Mouse (Mus musculus) kidney, embryonic 15.5 days (tissue): ENCODE data around the gene Usp10. TPM values are rescaled to one million over a fixed set of nuclear protein-coding genes. Genes with fewer than 3 reads are reported as not detected.

ENCODE experiments used
- ATAC-seq: fragments of 200-750 bp; cut with Nextera tagmentation; replicated peaks from 2 replicates; pipeline ENCODE4 v1.8.0; 2017; ENCODE audit warnings: moderate TSS enrichment; ENCODE audit not compliant: low FRiP score
- H3K27ac ChIP-seq: fragments of 300-500 bp; sonication (generic); 2 replicates; pipeline ENCODE4 v1.5.1; 2015; ENCODE audit warnings: mild to moderate bottlenecking, inconsistent platforms
- H3K27me3 ChIP-seq: fragments of 300-500 bp; sonication (generic); 2 replicates; pipeline ENCODE4 v1.6.1; 2015; ENCODE audit warnings: inconsistent platforms
- H3K36me3 ChIP-seq: fragments of 300-500 bp; sonication (generic); 2 replicates; pipeline ENCODE4 v1.6.1; 2015; ENCODE audit warnings: inconsistent platforms
- H3K4me1 ChIP-seq: fragments of 300-500 bp; sonication (generic); 2 replicates; pipeline ENCODE4 v1.6.1; 2015; ENCODE audit warnings: inconsistent platforms
- H3K4me2 ChIP-seq: fragments of 300-500 bp; sonication (generic); 2 replicates; pipeline ENCODE4 v1.6.1; 2015; ENCODE audit warnings: moderate library complexity, mild to moderate bottlenecking, inconsistent platforms
- H3K4me3 ChIP-seq: fragments of 300-500 bp; sonication (generic); replicated peaks from 2 replicates; pipeline ENCODE4 v1.5.1; 2015; ENCODE audit warnings: mild to moderate bottlenecking, inconsistent platforms
- H3K9ac ChIP-seq: fragments of 300-500 bp; sonication (generic); 2 replicates; pipeline ENCODE4 v1.6.1; 2015; ENCODE audit warnings: mild to moderate bottlenecking, inconsistent platforms
- H3K9me3 ChIP-seq: fragments of 300-500 bp; sonication (generic); replicated peaks from 2 replicates; pipeline ENCODE4 v1.6.1; 2016; ENCODE audit warnings: inconsistent platforms
- whole genome bisulfite sequencing: fragments of 180-500 bp; shearing (Covaris S2); methylation state at CpG from one replicate; pipeline ENCODE4 v1.1.7; 2015; ENCODE audit warnings: mixed read lengths; 5-methylcytosine and 5-hydroxymethylcytosine counted together
- polyA plus RNA-seq: library from polyadenylated mRNA; unstranded; fragments of >200 nt; fragmentation: Nextera tagmentation; extraction: Ambion mirVana; gene quantifications from 2 replicates; pipeline ENCODE4 v1.2.1, GENCODE M21; 2015

Usp10 gene
- polyA plus RNA-seq, 1 experiment from 2014 or later: 167 TPM

DNA sequence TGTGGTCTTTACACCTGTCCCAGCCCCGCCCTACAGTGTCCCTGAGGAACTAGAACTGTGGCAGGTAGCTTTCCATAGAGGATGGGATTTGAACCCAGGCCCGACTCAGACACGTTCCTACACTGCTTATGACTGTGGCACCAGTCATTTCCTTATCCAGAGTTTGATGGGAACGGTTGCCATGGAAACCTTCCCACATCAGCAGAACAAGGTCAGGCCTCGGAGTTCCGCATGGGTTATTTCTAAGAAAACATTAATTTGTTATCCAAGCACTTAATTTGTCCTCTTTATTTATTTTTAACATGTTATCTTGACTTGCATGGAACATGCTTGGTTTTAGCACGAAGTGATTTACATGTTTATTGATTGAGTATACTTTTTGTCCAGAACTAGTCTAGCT lies 91.6 kb downstream of the Usp10 start:
- no peak overlapping the region for H3K4me3 ChIP-seq
- H3K4me1 ChIP-seq: peaks cover 68% of the 10 kb centered on the region
- H3K27me3 ChIP-seq: no peaks in the 10 kb centered on the region
- H3K27ac ChIP-seq: peak overlapping the region; percentile 66
- no peaks in the 10 kb centered on the region for H3K36me3 ChIP-seq
- peak; percentile 12; the same call in 1 of the 2 replicates for ATAC-seq
- 35% methylated on average over 7 of the region's 7 CpGs for WGBS
- H3K4me2 ChIP-seq: no peak overlapping the region
- H3K9me3 ChIP-seq: no peaks in the 10 kb centered on the region
- H3K9ac ChIP-seq: no peak overlapping the region

DNA sequence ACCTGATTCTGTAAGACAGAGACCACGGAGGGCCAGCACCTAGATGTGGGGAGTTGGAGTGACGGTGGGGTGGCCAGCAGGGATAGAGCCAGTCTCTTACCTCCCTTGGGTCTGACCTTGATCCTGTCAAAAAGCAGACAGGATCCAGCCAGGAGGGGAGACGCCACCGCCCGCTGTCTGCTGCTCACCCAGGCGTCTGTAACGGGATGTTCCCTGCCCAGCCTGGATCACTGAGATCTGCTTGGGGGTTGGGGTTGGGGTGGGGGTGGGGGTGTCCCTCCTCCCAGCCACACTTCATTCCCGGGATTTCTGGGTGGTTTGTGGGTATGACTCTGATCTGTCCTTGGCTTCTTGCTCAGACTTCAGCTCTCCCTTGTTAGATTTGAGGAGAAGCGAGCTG lies 92.2 kb downstream of the Usp10 start:
- no peak for ATAC-seq
- peaks cover 74% of the 10 kb centered on the region for H3K4me1 ChIP-seq
- WGBS: 29% methylated on average over 9 of the region's 9 CpGs

DNA sequence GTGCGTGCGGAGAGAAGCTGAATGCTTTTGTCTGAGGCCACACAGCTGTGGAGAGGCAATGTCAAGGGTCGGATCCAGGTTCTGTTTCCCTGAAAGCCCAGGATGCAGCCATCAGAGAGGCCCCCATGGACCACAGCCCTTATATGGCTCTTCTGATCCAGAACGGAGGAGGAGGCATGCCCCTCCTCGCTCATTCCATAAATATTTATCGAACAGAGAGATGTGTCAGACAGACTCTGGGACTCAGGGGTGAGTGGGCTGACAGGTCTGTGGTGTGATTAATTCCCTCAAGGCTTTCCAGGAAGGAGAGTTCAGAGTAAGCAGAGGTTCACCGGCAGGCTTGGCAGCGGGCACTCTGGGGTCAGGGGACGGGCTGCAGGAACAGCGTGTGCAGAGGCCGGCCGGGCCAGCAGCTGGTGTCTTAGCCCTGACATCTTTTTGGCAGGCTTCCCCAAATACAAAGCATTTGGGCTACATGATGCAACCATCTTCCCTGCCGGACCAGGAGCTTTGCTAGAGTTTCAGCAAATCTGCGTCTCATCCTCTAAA lies 94.1 kb downstream of the Usp10 start:
- no peaks in the 10 kb centered on the region for H3K36me3 ChIP-seq
- H3K27ac ChIP-seq: peak overlapping the region; percentile 75
- no peak overlapping the region for H3K9ac ChIP-seq
- peak overlapping the region; percentile 13 for H3K4me2 ChIP-seq
- H3K27me3 ChIP-seq: 0 out of 2 replicates have a peak, but pooled peaks cover 6% of the 10 kb centered on the region
- H3K9me3 ChIP-seq: no peaks in the 10 kb centered on the region
- H3K4me3 ChIP-seq: no peak overlapping the region
- ATAC-seq: peak; percentile 34
- 8% methylated on average over 14 of the region's 14 CpGs for WGBS
- peaks cover 66% of the 10 kb centered on the region for H3K4me1 ChIP-seq

More for the DNA sequence above, 92.2 kb downstream of the Usp10 start:
- H3K9ac ChIP-seq: no peak overlapping the region
- no peak overlapping the region for H3K4me3 ChIP-seq
- H3K4me2 ChIP-seq: no peak overlapping the region
- H3K27me3 ChIP-seq: 0 out of 2 replicates have a peak, but pooled peaks cover 3% of the 10 kb centered on the region
- no peaks in the 10 kb centered on the region for H3K9me3 ChIP-seq
- no peaks in the 10 kb centered on the region for H3K36me3 ChIP-seq
- peak overlapping the region; percentile 66 for H3K27ac ChIP-seq

DNA sequence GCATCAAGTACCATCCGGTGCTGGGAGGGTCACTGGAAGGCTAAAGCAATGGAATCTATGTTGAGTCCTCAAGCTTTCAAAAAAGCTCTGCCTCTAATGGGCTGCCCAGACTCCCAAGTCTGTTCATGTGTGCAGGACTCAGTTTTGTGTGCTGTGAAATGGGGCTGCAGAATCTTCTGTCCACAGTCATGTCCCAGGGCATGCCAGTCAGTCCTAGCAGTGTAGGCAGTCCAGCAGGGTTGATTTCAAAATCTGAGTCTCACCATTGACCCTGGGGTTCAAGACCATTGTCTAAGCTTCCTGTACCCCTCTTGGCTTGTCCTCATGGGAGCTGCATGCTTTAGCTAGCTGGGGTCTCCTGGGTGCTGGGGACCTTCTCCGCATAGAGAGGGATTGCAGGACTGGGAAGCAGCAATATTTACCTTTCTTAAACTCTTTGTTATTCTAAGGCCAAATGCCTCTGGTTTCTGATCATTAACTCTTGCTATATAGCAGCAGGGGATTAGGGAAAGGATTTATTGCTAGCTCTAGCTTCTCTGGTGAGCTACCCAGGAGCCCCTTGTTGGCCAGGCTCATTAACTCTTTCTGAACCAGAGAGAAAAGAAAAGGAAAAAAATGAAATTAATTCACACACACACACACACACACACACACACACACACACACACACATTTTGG lies 94.7 kb downstream of the Usp10 start:
- H3K4me1 ChIP-seq: peaks cover 66% of the 10 kb centered on the region
- H3K27ac ChIP-seq: peak overlapping the region; percentile 75
- H3K27me3 ChIP-seq: 0 out of 2 replicates have a peak, but pooled peaks cover 10% of the 10 kb centered on the region
- H3K36me3 ChIP-seq: no peaks in the 10 kb centered on the region
- ATAC-seq: no peak
- no peaks in the 10 kb centered on the region for H3K9me3 ChIP-seq
- H3K9ac ChIP-seq: no peak overlapping the region
- WGBS: 19% methylated on average over 2 of the region's 2 CpGs
- H3K4me3 ChIP-seq: no peak overlapping the region
- peak overlapping the region; percentile 14 for H3K4me2 ChIP-seq

DNA sequence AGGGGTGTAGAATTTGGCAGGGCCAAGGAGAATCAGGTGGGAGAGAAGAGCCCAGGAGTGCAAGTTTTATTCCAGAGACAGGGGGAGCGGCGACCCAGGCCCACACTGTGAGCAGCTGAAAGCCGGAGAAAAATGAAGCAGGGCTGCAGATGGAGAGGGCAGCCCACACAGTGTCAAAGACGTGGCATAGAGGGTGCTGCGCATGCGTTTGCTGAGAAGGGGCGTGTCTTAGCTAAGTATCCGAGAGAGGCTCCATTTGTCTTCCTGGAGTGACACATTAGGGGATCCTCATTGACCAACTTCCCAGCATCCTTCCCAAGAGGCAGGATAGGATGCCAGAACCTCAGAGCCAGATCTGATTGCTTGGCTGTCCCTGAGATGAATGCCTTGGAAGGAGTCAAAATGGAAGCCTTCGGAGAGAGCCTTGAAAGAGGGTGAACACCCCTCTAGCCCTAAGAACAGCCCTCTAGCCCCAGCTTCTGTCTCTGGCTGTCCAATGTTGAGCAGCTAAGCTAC lies 96.5 kb downstream of the Usp10 start:
- Histone ChIP-seq H3K4me1 (peaks cover 53% of the 10 kb centered on the region), H3K9ac (no peak overlapping the region), H3K27ac (no peak overlapping the region), H3K4me2 (no peak overlapping the region), H3K27me3 (0 out of 2 replicates have a peak, but pooled peaks cover 11% of the 10 kb centered on the region), H3K36me3 (no peaks in the 10 kb centered on the region), H3K9me3 (no peaks in the 10 kb centered on the region), H3K4me3 (no peak overlapping the region)
- 33% methylated on average over 9 of the region's 9 CpGs for WGBS
- ATAC-seq: no peak

Other genes with a start within 250 kb of the Usp10 start
- 2.3 and 3.0 TPM in 2 replicates for gene Wfdc1, start 244.0 kb upstream of the Usp10 start, polyA plus RNA-seq
- 1.6 and 2.7 TPM in 2 replicates for gene Atp2c2, start 210.4 kb upstream of the Usp10 start, polyA plus RNA-seq
- gene Tldc1, start 131.9 kb upstream of the Usp10 start, polyA plus RNA-seq: 14.9 and 15.0 TPM in 2 replicates
- 99.2 and 138 TPM in 2 replicates for gene Cotl1, start 69.8 kb upstream of the Usp10 start, polyA plus RNA-seq
- gene Klhl36, start 48.1 kb upstream of the Usp10 start, polyA plus RNA-seq: 16.7 and 18.4 TPM in 2 replicates
- gene Gm20388, start 481 bp downstream of the Usp10 start, polyA plus RNA-seq: 0.99 and 7.4 TPM in 2 replicates
- gene Crispld2, start 82.1 kb downstream of the Usp10 start, polyA plus RNA-seq: 7.7 and 11.1 TPM in 2 replicates
- 31.9 and 34.3 TPM in 2 replicates for gene Zdhhc7, start 191.1 kb downstream of the Usp10 start, polyA plus RNA-seq
- gene 6430548M08Rik, start 203.8 kb downstream of the Usp10 start, polyA plus RNA-seq: 5.8 and 6.1 TPM in 2 replicates